Mouse (Mus musculus) hindbrain, embryonic 10.5 days (tissue): ENCODE measurements around the gene Fam151b. TPM values are rescaled to one million over a fixed set of nuclear protein-coding genes. Genes with fewer than 3 reads are reported as not detected.

ENCODE experiments used
- DNase-seq: peaks from one replicate; pipeline ENCODE4 v3.0.0-alpha.2; 2017; ENCODE audit warnings: low spot score
- H3K27ac ChIP-seq: fragments of 300-500 bp; sonication (generic); 2 replicates; pipeline ENCODE4 v1.5.1; 2016; ENCODE audit warnings: mild to moderate bottlenecking, moderate library complexity
- H3K27me3 ChIP-seq: fragments of 300-500 bp; sonication (generic); 2 replicates; pipeline ENCODE4 v1.6.1; 2016; ENCODE audit warnings: mild to moderate bottlenecking; ENCODE audit not compliant: poor library complexity, insufficient read depth, severe bottlenecking
- H3K36me3 ChIP-seq: fragments of 300-500 bp; sonication (generic); 2 replicates; pipeline ENCODE4 v1.6.1; 2016; ENCODE audit warnings: mild to moderate bottlenecking, moderate library complexity
- H3K4me1 ChIP-seq: fragments of 300-500 bp; sonication (generic); replicated peaks from 2 replicates; pipeline ENCODE4 v1.6.1; 2016; ENCODE audit warnings: mild to moderate bottlenecking
- H3K4me3 ChIP-seq: fragments of 300-500 bp; sonication (generic); 2 replicates; pipeline ENCODE4 v1.5.1; 2016; ENCODE audit warnings: mild to moderate bottlenecking, moderate library complexity
- H3K9me3 ChIP-seq: fragments of 300-500 bp; sonication (generic); 2 replicates; pipeline ENCODE4 v1.6.1; 2016; ENCODE audit warnings: mild to moderate bottlenecking, moderate library complexity
- WGBS: fragments of 180-500 bp; shearing (Covaris S2); methylation state at CpG from one replicate; pipeline ENCODE4 v1.1.7; 2016; 5-methylcytosine and 5-hydroxymethylcytosine counted together
- polyA plus RNA-seq: library from polyadenylated mRNA; unstranded; fragments of >200 nt; fragmentation: Nextera tagmentation; extraction: Ambion mirVana; gene quantifications from 2 replicates; pipeline ENCODE4 v1.2.1, GENCODE M21; 2016

The Fam151b gene
- 0.13 TPM in 1 of 2 replicates, not detected in the other for polyA plus RNA-seq

DNA sequence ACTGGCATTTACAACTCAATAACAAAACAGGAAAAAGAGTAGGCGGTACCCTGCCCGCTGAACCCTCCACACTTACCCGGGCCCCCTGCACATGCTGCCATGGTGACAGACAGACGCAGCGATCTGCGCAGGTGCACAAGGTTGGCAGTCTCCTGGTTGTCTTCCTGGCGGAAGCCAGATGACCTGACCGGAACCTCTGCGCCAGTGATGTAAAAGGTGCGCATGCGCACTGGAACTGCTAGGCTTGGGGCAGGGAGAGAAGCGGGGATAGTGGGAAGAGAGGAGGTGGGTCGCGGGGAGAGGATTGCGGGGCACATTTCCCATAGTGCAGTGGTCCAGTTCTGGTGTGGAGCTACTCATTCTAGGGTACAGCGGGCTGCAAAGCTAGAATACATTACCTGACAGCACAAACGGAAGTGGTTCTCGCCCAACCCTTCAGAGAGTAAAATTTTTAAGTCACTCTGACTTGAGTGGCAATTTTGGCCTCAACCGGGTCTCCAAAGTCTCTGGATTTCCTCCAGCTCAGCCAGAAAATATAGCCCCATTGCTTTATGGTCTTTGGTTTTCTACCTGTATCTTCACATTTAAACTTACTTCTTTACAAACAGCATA is at the start of gene Fam151b:
Gene Fam151b (minus strand): TSS at position 164 of the 612 bp plus-strand sequence.
- Histone ChIP-seq H3K4me1 (peaks cover 5% of the 10 kb centered on the region; the same call in 1 of the 2 replicates), H3K4me3 (peak within 1 kb of the TSS; percentile 54), H3K27ac (peak within 1 kb of the TSS; percentile 82), H3K27me3 (no peaks in the 10 kb centered on the region), H3K36me3 (0 out of 2 replicates have a peak, but pooled peaks cover 4% of the 10 kb centered on the region), H3K9me3 (no peaks in the 10 kb centered on the region)
- peak; percentile 94 for DNase-seq
- 6% methylated on average over 19 of the region's 19 CpGs for WGBS

DNA sequence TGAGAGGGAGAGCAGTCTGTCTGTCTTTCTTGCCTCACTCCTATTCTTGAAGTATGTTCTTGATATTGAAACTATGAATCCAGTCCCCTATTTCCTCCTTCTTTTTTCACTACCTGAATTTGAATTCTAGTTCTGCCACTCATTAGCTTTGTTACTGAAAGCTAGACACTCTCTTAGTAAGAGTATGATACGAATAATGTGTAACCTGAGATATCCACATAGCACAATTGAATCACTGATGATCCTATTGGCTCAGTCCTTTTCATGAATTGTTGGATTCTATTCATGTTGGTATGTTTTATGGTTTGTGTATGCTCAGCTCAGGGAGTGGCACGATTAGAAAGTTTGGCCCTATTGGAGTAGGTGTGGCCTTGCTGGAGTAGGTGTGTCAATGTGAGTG is 48.4 kb upstream of the Fam151b start:
- no peaks in the 10 kb centered on the region for H3K9me3 ChIP-seq
- no peaks in the 10 kb centered on the region for H3K27me3 ChIP-seq
- 88% methylated on average over 2 of the region's 2 CpGs for WGBS
- no peak overlapping the region for H3K27ac ChIP-seq
- H3K4me3 ChIP-seq, result no peak overlapping the region
- no peak for DNase-seq
- H3K4me1 ChIP-seq, result peaks cover 13% of the 10 kb centered on the region
- no peaks in the 10 kb centered on the region; the same call in 1 of the 2 replicates for H3K36me3 ChIP-seq

DNA sequence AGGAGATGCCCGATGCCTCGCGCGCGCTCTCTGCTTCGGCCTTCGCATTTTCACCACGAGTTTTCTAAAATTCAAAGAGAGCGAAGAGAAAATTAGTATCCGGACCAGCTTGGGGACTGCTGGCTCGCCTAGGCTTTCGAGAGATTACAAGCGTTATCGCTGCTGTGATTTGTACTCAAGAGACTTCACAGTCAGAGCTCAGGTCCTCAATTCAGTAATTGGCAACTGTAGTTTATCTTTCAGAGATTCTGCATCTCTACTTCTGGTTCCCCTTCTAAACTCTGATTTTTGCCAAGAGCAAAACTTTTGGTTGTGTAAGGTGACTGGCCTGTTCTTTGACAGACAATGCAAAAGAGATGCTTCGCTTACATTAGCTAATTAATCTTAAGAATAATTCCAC is 47.4 kb upstream of the Fam151b start:
- 6% methylated on average over 15 of the region's 15 CpGs for WGBS
- Histone ChIP-seq H3K4me1 (peaks cover 13% of the 10 kb centered on the region), H3K4me3 (peak overlapping the region; percentile 74), H3K27me3 (no peaks in the 10 kb centered on the region), H3K36me3 (no peaks in the 10 kb centered on the region; the same call in 1 of the 2 replicates), H3K27ac (peak overlapping the region; percentile 93), H3K9me3 (no peaks in the 10 kb centered on the region)
- DNase-seq, result no peak

DNA sequence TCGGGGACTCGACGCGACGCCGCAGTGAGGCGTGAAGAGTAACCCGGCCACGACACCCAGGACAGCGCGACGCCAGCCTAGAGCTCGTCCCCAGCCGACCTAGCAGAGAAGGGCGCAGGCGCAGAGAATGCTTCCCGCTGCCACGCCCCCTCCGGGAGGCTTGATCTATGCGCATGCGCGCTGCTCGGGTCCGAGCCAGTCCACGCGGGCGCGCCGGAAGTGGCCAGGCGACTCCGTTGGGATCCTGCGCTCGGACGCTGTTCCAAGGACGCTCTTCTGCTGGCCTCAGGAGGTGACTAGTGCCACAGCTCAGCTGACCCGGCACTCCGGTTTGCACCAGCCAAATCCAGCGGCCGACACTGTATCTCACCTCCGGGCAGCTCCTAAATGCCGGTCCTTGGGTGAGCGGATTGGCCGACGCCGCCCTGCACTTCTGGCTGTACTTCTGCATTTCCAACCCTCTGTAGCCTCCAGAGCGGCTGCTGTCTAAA is 47.0 kb upstream of the Fam151b start, which contains the start of gene Zfyve16:
Gene Zfyve16 (minus strand): TSS at position 148 of the 491 bp plus-strand sequence.
- no peaks in the 10 kb centered on the region; the same call in 1 of the 2 replicates for H3K36me3 ChIP-seq
- H3K4me3 ChIP-seq, result peak within 1 kb of the TSS; percentile 74
- WGBS, result under 1% methylated on average over 46 of the region's 46 CpGs
- peaks cover 13% of the 10 kb centered on the region for H3K4me1 ChIP-seq
- peak within 1 kb of the TSS; percentile 93 for H3K27ac ChIP-seq
- H3K9me3 ChIP-seq, result no peaks in the 10 kb centered on the region
- no peaks in the 10 kb centered on the region for H3K27me3 ChIP-seq
- DNase-seq, result peak; percentile 99

DNA sequence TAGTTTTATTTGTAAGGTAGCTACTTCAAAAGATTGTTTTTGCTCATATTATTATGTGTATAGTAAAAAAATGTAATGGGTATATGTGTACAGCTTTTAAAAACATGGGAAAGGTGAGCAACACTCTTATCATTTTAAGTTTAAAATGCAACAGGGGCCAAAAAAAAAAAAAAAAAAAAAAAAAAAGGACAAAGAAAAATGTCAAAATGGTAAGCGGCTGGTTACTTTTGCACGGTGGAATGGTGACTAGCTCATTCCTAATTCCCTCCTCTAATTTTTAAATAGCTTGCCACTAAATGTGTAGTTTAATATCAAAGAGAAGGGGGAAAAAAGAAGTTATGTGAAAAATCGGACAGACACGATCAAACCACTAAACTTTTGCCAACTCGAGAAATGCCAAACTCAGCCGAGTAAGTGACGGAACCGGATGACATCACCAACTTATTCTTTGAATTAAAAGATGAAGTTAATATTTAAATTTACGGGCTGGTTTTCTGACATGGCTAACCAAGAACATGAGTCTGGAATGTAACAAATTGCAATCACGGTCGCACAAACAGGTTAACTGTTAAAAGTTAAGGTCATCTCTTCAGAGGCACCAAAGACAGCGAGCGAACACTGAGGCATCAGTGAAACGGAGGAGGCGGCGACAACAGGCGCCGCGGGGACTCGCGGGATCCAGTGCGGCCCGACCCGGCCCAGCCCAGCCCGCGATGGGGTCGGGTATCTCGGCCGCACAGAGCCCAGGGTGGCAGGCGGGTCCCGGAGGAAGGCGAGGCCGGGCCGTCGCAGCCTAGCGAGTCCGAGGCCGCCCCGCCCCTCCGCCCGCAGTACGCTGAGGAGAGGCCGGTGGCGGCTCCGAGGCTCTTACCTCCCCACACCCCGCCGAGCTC is 46.3 kb upstream of the Fam151b start:
- H3K36me3 ChIP-seq, result no peaks in the 10 kb centered on the region; the same call in 1 of the 2 replicates

DNA sequence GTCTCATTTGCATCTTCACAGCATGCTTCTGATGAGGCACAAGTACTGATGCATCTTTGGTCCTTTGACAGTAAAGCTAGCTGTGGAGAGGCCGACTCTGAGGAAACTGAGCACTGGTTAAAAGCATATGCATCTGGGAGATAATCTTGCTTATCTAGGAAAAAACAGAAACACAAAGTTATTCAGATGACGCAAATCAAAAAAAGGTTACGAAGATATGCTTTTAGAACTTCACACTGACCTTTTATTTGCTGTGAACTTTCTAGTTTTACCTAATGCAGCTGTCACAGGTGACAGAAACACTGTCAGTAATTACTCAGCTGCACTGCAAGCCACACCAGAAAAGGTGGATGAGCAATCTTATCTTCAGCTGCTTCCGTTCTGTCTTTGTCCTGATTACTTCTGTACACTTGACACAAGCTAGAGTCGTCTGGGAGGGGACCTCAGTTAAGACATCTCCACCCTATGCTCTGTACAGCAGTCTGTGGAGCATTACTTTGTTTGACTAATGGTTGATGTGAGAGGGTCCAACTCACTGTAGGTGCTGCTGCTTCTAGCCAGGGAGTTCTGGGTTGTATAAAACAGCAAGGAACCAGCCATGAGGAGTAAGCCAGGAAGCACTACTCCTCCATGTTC is 39.5 kb upstream of the Fam151b start:
- Histone ChIP-seq H3K36me3 (peaks cover 45% of the 10 kb centered on the region), H3K4me1 (no peaks in the 10 kb centered on the region), H3K4me3 (no peak overlapping the region), H3K9me3 (no peaks in the 10 kb centered on the region), H3K27me3 (no peaks in the 10 kb centered on the region), H3K27ac (no peak overlapping the region)
- no peak for DNase-seq
- 90% methylated on average over 5 of the region's 5 CpGs for WGBS

More for the DNA sequence above, 46.3 kb upstream of the Fam151b start:
- WGBS, result 5% methylated on average over 47 of the region's 47 CpGs
- Histone ChIP-seq H3K4me1 (peaks cover 13% of the 10 kb centered on the region), H3K4me3 (peak overlapping the region; percentile 74), H3K27ac (peak overlapping the region; percentile 93), H3K9me3 (no peaks in the 10 kb centered on the region), H3K27me3 (no peaks in the 10 kb centered on the region)
- no peak for DNase-seq

DNA sequence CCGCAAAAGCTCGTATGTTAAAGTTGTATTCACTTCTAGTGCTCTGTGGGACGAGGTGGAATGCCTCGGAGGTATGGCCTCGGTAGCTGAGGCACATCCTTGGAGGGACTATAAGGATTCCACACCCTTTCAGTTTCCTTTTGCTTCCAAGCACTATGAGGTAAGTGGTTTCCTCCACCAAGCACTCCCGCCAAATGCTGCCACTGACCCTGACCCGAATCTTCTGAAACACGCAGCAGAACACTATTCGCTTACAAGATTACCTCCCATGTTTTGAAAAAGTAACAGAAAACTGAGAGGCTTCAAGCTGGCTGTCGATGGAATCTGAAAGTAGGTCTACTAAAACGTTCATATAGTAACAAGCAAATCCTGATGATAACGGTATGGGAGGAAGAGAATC is 21.1 kb upstream of the Fam151b start:
- WGBS, result 87% methylated on average over 12 of the region's 12 CpGs
- Histone ChIP-seq H3K27ac (no peak overlapping the region), H3K36me3 (peaks cover 56% of the 10 kb centered on the region), H3K4me1 (no peaks in the 10 kb centered on the region), H3K4me3 (no peak overlapping the region), H3K27me3 (no peaks in the 10 kb centered on the region), H3K9me3 (no peaks in the 10 kb centered on the region)
- no peak for DNase-seq

DNA sequence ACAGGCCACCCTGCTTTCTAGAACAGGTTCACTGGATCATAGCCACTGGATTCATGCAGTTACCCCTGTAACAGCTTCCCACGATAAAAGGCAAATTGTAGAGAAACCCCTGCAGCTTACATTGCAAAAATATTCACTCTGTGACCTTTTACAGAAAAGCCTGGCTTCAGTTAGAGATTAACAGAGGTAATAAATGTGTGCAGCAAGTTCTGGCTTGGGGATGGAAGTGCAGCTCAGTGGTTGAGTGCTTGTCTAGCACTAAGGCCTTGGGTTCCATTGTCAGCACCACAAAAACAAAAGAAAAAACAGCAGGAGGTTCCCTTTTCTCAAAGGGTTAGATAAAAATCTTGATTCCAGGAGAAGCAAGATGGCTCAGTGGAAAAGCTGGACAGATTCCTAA is 8.1 kb upstream of the Fam151b start:
- 94% methylated on average over 1 of the region's 1 CpGs for WGBS
- no peaks in the 10 kb centered on the region for H3K27me3 ChIP-seq
- H3K4me1 ChIP-seq, result no peaks in the 10 kb centered on the region
- H3K9me3 ChIP-seq, result no peaks in the 10 kb centered on the region
- no peak overlapping the region for H3K4me3 ChIP-seq
- peaks cover 38% of the 10 kb centered on the region for H3K36me3 ChIP-seq
- no peak for DNase-seq
- no peak overlapping the region for H3K27ac ChIP-seq

DNA sequence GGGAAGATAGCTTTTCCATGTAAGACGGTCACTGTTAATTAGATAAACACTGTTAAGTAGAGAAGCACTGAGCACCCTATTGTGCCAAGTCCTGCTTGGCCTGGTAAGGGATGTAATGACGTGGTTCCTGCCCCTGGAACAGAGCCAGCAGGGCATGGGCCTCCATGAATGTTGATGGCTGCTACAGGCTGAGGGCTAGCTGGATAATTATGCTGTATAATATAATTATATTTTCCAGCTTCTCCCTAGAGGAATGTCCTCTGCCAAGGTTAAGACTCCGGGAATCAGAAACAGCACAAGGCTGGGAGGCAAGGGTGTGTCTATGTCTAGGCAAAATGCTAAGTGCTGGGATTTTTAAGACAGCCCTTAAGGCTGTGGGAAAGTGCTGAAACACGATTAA is 7.0 kb upstream of the Fam151b start:
- H3K36me3 ChIP-seq, result peaks cover 39% of the 10 kb centered on the region
- 87% methylated on average over 4 of the region's 4 CpGs for WGBS

DNA sequence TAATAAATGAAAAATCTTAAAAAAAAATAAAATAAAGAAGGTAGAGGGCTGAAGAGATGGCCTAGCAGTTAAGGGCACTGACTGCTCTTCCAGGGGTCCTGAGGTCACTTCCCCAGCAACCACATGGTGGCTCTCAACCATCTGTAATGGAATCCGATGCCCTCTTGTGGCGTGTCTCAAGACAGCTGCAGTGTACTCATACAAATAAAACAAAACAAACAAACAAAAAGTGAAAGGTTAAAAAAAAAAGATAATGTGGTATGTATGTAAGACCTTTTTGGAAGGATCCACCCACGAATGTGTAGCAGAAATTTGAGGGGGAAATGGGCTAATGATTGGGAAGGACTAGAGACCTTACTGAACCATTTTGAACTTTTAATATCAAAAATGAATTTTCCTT is 467 bp downstream of the Fam151b start:
- 8% methylated on average over 3 of the region's 3 CpGs for WGBS
- H3K27ac ChIP-seq, result peak overlapping the region; percentile 82
- H3K4me1 ChIP-seq, result peaks cover 5% of the 10 kb centered on the region; the same call in 1 of the 2 replicates
- peak overlapping the region; percentile 54 for H3K4me3 ChIP-seq
- 0 out of 2 replicates have a peak, but pooled peaks cover 4% of the 10 kb centered on the region for H3K36me3 ChIP-seq
- DNase-seq, result peak; percentile 60
- H3K9me3 ChIP-seq, result no peaks in the 10 kb centered on the region
- H3K27me3 ChIP-seq, result no peaks in the 10 kb centered on the region

More for the DNA sequence above, 7.0 kb upstream of the Fam151b start:
- Histone ChIP-seq H3K27ac (no peak overlapping the region), H3K27me3 (no peaks in the 10 kb centered on the region), H3K4me3 (no peak overlapping the region), H3K9me3 (no peaks in the 10 kb centered on the region), H3K4me1 (no peaks in the 10 kb centered on the region)
- DNase-seq, result no peak

DNA sequence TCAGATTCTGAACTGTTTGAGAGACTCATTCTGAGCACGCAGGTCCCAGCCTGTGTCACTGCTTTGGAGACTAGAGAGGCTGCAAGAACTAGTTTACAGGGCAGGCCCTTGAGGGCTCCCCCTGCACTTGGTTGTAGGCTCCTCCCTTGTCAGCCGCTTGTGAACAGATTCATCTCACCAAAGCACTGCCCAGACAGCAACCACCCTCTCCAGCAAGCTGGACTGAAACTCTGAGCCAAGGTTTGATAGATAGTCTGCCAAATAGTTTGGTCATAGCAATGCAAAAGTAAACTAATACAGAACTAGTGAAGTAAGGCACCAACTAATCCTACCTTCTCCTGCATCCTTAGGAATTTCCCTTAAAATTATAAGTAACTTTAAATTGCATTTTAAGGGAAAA is 13.7 kb downstream of the Fam151b start:
- no peak for DNase-seq
- Histone ChIP-seq H3K27ac (no peak overlapping the region), H3K9me3 (no peaks in the 10 kb centered on the region), H3K4me1 (no peaks in the 10 kb centered on the region), H3K36me3 (no peaks in the 10 kb centered on the region; the same call in 1 of the 2 replicates), H3K27me3 (no peaks in the 10 kb centered on the region), H3K4me3 (no peak overlapping the region)
- 75% methylated on average over 2 of the region's 2 CpGs for WGBS

DNA sequence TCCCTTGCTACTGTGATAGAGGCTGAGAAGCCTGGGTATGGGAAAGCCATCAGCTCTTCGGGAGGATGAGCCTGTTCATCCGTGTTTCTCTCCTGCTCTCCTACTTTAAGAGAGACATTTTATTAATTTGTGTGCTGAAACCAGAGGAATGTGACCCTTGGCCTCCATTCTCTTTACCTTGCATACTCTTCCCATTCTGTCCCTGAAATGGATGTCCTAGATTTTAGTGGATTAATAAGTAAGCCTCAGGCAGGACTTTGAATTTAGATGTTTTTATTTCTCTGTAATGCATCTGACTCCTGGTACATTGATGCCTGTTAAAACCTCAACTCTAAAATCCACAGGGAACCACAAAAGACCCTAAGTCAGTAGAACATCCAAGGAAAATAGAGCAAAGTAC is 14.4 kb downstream of the Fam151b start:
- WGBS, result 81% methylated on average over 2 of the region's 2 CpGs
- Histone ChIP-seq H3K4me3 (no peak overlapping the region), H3K36me3 (no peaks in the 10 kb centered on the region; the same call in 1 of the 2 replicates), H3K9me3 (no peaks in the 10 kb centered on the region), H3K27me3 (no peaks in the 10 kb centered on the region), H3K27ac (no peak overlapping the region), H3K4me1 (no peaks in the 10 kb centered on the region)
- no peak for DNase-seq
